Mouse (Mus musculus): ENCODE measurements around the gene Arntl2. TPM values are rescaled to one million over a fixed set of nuclear protein-coding genes. Genes with fewer than 3 reads are reported as not detected.

Arntl2 gene
- total RNA-seq, 2 experiments from 2014 or later = 0.84 TPM; not detected in 1

- ATAC-seq (replicated peaks; ENCODE audit: low FRiP score, poor library complexity, severe bottlenecking) = no peak
These were observed 19.1 kb upstream of the Arntl2 start for GRCm38 (mm10) chr6:146776610-146777389.

GRCm38 (mm10) chr6:146778055-146778454, 17.8 kb upstream of the Arntl2 start:
- ATAC-seq (replicated peaks; ENCODE audit: low FRiP score, poor library complexity, severe bottlenecking) = no peak

GRCm38 (mm10) chr6:146781566-146781965, 14.3 kb upstream of the Arntl2 start:
- ATAC-seq (replicated peaks; ENCODE audit: low FRiP score, poor library complexity, severe bottlenecking) = no peak

- ATAC-seq (replicated peaks; ENCODE audit: low FRiP score, poor library complexity, severe bottlenecking) = no peak
These were observed 2.3 kb upstream of the Arntl2 start for GRCm38 (mm10) chr6:146793527-146793926.

GRCm38 (mm10) chr6:146795166-146795923, 510 bp upstream of the Arntl2 start:
- no peak for ATAC-seq (replicated peaks; ENCODE audit: low FRiP score, poor library complexity, severe bottlenecking)

- no peak for ATAC-seq (replicated peaks; ENCODE audit: low FRiP score, poor library complexity, severe bottlenecking)
These were observed 1.6 kb downstream of the Arntl2 start for GRCm38 (mm10) chr6:146797446-146797845.

- no peak for ATAC-seq (replicated peaks; ENCODE audit: low FRiP score, poor library complexity, severe bottlenecking)
These were observed 14.1 kb downstream of the Arntl2 start for GRCm38 (mm10) chr6:146809991-146810390.

GRCm38 (mm10) chr6:146813007-146813406, 17.2 kb downstream of the Arntl2 start:
- ATAC-seq (replicated peaks; ENCODE audit: low FRiP score, poor library complexity, severe bottlenecking) = no peak

GRCm38 (mm10) chr6:146820177-146820965, 24.5 kb downstream of the Arntl2 start:
- ATAC-seq (replicated peaks; ENCODE audit: low FRiP score, poor library complexity, severe bottlenecking) = no peak

- ATAC-seq (replicated peaks; ENCODE audit: low FRiP score, poor library complexity, severe bottlenecking) = no peak
These were observed 26.1 kb downstream of the Arntl2 start for GRCm38 (mm10) chr6:146821958-146822357.

GRCm38 (mm10) chr6:146824727-146825486, 29.1 kb downstream of the Arntl2 start:
- ATAC-seq (replicated peaks; ENCODE audit: low FRiP score, poor library complexity, severe bottlenecking) = no peak

GRCm38 (mm10) chr6:146825487-146825773, 29.6 kb downstream of the Arntl2 start:
- ATAC-seq (replicated peaks; ENCODE audit: low FRiP score, poor library complexity, severe bottlenecking) = no peak

GRCm38 (mm10) chr6:146831320-146831719, 35.5 kb downstream of the Arntl2 start:
- no peak for ATAC-seq (replicated peaks; ENCODE audit: low FRiP score, poor library complexity, severe bottlenecking)

GRCm38 (mm10) chr6:146833485-146834314, 37.8 kb downstream of the Arntl2 start:
- no peak for ATAC-seq (replicated peaks; ENCODE audit: low FRiP score, poor library complexity, severe bottlenecking)

- ATAC-seq (replicated peaks; ENCODE audit: low FRiP score, poor library complexity, severe bottlenecking) = no peak
These were observed 38.5 kb downstream of the Arntl2 start for GRCm38 (mm10) chr6:146834342-146834741.

- no peak for ATAC-seq (replicated peaks; ENCODE audit: low FRiP score, poor library complexity, severe bottlenecking)
These were observed 39.9 kb downstream of the Arntl2 start for GRCm38 (mm10) chr6:146835784-146836183.

- ATAC-seq (replicated peaks; ENCODE audit: low FRiP score, poor library complexity, severe bottlenecking) = no peak
These were observed 41.5 kb downstream of the Arntl2 start for GRCm38 (mm10) chr6:146837316-146837715.

GRCm38 (mm10) chr6:146838366-146838765, 42.5 kb downstream of the Arntl2 start:
- no peak for ATAC-seq (replicated peaks; ENCODE audit: low FRiP score, poor library complexity, severe bottlenecking)

- no peak for ATAC-seq (replicated peaks; ENCODE audit: low FRiP score, poor library complexity, severe bottlenecking)
These were observed 43.0 kb downstream of the Arntl2 start for GRCm38 (mm10) chr6:146838863-146839262.

Measured in erythroid progenitor cell, adult 5-6 weeks (primary cell).